Mouse (Mus musculus) G1E (cell line): Measurements from ENCODE around the gene Leo1.

Experiments used
- CTCF ChIP-seq: IDR thresholded peaks from 2 replicates; pipeline ENCODE4 v1.5.1; 2012; ENCODE audit warnings: low read depth, low read length, inconsistent platforms, mixed read lengths
- GATA1 ChIP-seq: IDR thresholded peaks from 2 replicates; pipeline ENCODE4 v1.6.1; 2012; ENCODE audit warnings: borderline replicate concordance, low read length, inconsistent platforms, mixed read lengths
- POLR2AphosphoS5 ChIP-seq: IDR thresholded peaks from 2 replicates; pipeline ENCODE4 v1.6.1; 2012; ENCODE audit warnings: low read depth, low read length, inconsistent platforms; ENCODE audit not compliant: insufficient replicate concordance
- TAL1 ChIP-seq: conservative IDR thresholded peaks from 2 replicates; pipeline ENCODE4 v1.6.1; 2012; ENCODE audit warnings: low read depth, low read length, inconsistent platforms, mixed read lengths

GRCm38 (mm10) chr9:75463050-75463660 lies 21.8 kb downstream of the Leo1 start:
- TF ChIP-seq CTCF: no peak
- TF ChIP-seq POLR2AphosphoS5: no peak
- no peak for TF ChIP-seq TAL1
- no peak for TF ChIP-seq GATA1
